Mouse (Mus musculus) thymus, adult 2 months (tissue): ENCODE data around the gene Slc35e2.

ENCODE experiments used
- CTCF ChIP-seq: fragments of 200-500 bp; IDR thresholded peaks from 2 replicates; pipeline ENCODE4 v1.5.1; 2012; ENCODE audit warnings: mild to moderate bottlenecking, control low read depth, low read length, moderate library complexity, borderline replicate concordance; ENCODE audit not compliant: control insufficient read depth, poor library complexity, insufficient read depth; ENCODE audit errors: extremely low read depth
- POLR2A ChIP-seq: fragments of 200-500 bp; IDR thresholded peaks from 2 replicates; pipeline ENCODE4 v1.6.1; 2012; ENCODE audit warnings: mild to moderate bottlenecking, low read length, control low read depth, moderate library complexity; ENCODE audit not compliant: control insufficient read depth, poor library complexity, insufficient read depth; ENCODE audit errors: extremely low read depth

DNA sequence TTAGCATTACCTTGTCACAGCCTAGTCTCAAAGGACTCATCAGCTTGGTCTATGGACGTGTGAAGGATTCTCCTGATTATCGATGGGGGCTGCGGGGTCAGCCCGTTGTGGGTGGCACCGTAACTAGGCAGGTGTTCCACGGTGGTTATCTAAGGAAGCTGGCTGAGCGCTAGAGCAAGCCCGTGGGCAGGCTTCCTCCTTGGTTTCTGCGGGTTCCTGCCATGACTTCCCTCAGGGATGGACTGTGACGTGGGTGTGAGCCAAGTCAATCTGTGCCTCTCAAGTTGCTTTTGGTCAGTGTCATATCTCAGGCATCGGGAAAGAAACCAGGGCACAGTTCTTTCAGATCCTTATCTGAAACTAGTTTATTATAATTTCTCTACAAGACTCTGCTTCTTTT is 26.3 kb upstream of the Slc35e2 start:
- TF ChIP-seq POLR2A: no peak
- TF ChIP-seq CTCF: no peak
